Mouse (Mus musculus) spleen, adult 12 weeks (tissue): ENCODE data around the gene Trafd1.
"Not testable (repeated sequence)": the region's sequence is repeated elsewhere in the genome, so short reads cannot be mapped to it uniquely, and the experiment has no call there.

Experiments
- DNase-seq: peaks from one replicate; pipeline ENCODE4 v3.0.0; 2022; ENCODE audit warnings: low spot score

The Trafd1 gene

DNA sequence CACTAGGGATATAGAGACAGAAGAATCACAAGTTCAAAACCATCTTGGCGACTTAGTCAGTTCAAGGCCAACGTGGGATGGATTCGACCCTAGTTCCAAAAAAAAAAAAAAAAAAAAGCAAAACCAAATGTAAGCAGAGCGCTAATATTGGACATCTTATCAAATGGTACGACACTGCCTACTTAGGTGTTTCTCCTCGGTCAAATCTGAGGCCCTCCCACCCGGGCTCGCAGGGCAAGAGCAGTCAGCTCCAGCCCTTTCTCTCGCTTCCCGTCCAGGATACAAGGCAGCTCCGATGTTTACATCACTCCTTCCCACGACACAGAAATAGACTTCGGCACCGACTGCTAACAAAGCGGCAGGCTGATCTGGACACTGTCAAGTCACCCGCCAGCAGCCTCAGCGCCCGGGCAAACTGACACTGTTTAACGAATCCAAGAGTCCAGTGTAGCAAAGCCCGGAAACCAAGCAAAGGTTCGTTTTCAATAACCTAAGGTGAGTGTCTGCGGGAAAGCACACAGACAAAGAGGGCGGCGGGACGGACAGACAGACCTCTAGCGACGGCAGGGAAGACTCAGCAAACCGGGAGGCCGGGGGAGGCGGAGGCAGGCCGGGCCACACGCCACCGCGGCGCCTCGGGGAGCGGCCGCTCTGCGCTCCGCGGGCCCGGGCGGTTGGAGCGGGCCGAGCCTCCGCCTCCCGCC is 523 bp downstream of the Trafd1 start:
- DNase-seq: peak; percentile 55

DNA sequence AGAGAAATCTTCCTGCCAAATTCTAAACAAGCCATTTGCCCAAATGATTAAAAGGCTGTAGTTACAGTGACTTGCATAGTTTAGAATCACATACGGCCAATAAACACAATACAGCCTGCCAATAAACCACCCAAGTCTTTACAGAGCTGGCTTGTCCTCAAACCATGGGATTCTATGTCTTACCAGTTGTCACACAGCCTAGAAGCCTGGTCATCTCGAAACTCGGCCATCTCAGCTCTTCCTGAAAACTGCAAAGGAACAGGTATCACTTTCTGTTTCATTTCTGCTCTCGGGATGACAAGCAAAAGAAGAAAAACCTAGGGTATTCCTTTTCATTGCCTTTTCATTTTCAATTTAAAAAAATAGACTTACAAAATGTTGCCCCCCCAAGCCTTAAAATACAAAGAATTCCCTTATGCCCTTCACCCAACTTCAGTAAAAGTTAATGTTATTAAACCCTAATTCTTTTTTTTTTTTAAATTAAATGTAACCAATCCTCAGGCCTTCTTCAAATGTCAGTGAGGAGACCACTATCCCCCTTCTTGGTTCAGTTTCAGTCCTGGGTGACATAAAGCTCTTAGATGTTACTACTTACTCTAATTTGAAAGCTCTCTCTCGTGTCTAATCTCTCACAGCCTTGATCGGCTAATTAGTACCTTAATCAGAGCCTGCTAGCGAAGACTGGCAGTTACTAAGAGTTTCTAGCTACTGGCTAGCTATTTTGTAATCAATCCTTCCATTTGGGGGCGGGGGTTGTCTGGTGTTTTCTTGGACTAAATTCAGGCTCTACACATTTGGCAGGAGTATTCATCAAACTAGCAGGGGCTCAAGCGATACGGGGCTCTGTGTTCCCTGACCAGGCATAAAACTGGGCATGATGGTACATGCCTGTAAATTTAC is 1.3 kb downstream of the Trafd1 start:
- DNase-seq: no peak

DNA sequence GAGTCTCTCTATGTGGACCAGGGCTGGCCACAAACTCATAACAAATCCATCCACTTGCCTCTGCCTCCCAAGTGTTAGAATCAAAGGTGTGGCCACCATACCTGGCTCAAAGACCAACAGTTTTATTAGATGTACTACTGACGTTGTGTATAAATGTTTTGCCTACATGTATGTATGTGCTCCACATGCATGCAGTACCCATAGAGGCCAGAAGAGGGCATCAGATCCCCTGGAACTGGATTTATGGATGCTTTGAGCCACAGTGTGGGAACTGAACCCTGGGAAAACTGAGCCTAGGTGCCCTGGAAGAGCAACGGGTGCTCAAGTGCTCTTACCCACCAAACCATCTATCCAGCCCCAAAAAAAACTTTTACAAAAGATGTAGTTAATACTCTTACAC is 4.7 kb downstream of the Trafd1 start:
- no peak for DNase-seq

DNA sequence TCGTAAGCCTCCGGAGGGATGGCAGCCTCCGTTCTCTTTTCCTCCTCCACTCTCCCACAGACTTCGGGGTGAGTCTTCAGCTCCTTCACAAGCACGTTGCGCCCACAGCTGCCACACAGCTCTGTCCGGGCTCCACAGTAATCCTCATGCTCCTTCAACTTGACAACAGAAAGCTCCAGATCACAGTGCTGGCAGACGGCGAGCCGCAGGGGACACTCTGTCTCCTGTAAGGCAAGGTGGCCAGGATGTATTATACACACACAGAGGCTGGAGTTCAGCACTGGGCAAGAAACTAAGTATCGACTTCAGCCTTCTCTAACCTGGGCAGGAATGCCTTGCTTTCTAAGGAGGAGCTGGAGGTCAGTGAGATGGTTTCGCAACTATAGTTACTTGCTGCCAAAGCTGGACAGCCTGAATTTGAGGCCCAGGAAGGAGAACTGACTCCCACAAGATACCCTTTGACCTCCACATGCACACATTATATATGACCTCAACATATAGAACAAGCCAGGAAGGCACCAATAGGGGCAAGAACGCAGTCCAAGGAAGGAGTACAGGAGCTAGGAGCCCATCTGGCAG is 6.7 kb downstream of the Trafd1 start:
- DNase-seq: no peak

DNA sequence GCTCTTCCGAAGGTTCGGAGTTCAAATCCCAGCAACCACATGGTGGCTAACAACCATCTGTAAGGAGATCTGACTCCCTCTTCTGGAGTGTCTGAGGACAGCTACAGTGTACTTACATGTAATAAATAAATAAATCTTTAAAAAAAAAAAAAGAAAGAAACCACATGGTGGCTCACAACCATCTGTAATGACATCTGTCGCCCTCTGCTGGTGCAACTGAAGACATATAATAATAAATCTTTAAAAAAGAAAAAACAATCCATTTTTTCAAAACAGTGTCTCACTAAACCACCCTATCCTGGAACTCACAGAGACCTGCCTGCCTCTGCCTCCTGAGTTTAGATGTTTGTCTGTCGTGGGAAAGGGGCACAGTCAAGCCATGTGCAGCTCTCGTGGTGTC is 8.5 kb downstream of the Trafd1 start:
- DNase-seq: not testable (repeated sequence)

DNA sequence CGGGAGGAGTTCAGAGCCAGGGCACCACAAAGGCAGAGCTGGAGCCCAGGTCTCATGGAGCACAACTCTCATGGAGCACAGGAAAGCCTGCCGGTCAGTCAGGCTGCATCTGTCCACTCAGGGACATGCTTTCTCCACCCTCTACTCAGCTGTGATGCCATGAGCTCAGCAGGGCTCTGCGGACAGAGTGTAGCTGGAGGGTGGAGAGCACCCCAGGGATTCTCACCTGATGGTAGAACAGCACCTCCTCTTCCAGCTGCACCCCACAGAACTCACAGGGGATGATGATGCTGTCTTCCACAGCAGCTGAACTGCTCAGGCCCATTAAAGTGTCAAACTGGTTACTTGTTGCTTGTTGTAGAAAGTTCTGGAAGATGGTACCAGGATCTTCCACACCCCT is 10.6 kb downstream of the Trafd1 start:
- DNase-seq: no peak

DNA sequence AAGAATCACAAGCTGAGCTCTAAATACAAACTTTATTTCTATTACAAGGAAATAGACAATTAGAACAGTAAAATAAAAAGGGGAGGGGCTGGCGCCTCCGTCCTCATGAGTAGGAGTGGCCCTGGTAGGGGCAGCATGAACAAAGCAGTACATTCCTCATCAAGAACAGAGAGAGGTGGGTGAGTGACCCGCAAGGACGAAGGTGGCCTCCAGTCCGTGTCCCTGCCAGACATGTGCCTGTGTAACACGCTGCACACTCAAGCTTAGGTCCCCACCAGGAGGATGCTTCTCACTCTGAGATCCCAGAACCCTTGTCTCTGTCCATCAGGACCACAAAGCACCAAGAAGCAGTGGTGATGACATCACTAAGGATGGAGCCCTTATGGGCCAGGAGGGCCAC is 13.7 kb downstream of the Trafd1 start:
- no peak for DNase-seq

DNA sequence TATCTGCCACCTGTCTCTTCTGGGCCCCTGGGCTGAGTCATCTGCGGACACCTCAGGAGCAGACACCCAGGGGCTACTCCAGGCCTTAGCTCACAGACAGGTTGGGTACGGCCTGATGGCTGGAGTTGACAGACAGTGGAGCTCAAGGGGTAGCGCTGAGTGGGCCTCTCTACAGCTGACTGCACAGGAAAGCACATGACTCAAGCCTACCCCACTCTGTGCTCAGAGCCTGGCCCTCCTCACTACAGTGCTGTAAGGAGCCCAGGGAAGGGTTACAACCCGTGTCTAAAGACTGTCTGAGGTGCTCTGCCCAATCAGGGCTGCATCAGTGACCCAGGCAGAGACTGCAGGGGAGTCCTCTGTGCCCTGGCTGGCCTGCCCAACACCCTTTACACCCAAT is 18.2 kb downstream of the Trafd1 start:
- DNase-seq: no peak

DNA sequence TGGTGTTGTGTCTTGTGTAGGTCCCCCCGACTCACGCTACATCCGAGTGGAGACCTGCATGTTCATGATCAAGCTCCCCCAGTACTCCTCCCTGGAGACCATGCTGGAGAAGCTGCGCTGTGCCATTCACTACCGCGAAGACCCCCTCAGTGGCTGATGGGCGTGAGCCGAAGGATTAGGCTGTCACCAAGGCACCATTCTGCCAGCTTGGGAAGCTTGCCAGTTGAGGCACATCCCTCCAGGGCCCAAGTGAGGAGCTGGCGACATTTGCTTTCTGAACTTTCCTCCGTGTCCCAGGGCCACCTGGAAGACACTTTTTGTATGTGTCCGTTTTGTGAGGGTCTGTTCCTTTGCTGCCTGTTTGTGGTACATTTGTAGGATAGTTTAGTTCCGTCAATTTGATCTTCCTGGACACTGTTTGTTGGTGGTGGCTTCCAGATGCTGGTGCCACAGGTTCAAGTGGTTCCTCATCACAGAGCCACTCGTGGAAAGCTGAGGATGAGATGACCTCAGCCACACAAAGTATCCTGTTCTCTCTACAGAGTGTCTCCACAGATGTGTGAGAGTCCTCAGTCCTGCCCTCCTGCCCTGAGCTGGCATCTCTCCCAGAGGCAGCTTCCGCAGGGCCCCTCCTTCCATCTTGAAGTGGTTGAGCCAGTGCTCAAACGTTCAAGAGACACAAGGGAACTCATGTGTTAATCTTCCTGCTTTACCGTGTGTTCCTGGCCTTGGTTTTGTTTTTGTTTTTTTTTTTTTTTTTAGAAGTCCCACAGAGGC is 18.8 kb downstream of the Trafd1 start:
- DNase-seq: no peak

DNA sequence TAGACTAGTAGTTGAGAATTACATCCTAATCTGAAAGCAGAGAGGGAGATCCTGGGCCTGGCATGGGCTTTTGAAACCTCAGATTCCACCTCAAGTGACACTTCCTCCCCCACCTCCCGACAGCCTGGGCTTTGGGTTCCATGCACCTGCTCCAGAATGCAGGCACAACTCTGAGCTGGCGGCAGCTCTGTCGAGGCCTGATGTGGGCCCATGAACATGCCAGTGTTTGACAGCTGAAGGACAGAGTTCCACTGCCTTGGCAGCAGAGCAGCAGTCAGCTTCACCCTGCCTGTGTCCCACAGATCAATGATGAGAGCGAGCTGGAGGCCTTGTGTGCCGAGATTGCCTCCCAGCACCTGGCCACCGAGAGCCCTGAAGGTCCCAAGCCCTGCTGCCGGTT is 22.0 kb downstream of the Trafd1 start:
- no peak for DNase-seq

DNA sequence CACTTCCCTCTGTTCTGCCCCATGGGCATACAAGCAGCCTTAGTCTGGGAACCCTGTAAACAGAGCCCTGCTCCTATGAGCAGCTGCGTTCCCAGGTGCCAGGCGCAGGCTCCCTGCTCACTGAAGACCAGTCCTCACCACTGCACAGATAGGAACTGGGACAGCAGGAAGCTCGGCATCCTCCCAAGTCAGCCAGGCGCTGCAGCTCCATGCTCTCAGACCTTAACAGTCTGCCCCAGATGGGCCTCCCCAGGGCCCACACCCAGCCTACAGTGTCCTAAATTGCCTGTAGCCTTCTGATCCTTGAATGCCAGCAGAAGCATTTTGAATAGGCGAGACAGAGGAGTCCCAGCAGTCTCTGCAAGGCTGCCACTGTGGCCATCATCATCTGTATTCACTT is 23.7 kb downstream of the Trafd1 start:
- no peak for DNase-seq

DNA sequence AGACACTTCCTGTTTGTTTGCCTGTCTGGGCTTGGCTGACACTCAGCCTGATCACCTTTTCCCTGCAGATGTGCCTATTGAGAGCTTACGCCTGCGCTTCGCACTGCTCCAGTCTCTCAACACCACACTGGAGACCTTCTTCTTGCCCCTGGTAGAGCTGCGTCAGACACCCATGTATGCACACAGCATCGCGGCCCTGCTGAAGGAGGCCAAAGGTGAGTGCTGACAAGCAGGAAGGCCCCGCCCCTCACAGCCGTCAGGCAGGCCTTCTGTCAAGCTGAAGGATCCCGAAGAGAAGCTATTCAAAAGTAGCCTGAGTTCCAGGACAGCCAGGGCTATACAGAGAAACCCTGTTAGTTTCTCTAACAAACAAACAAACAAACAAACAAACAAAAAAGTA is 26.2 kb downstream of the Trafd1 start:
- DNase-seq: no peak

DNA sequence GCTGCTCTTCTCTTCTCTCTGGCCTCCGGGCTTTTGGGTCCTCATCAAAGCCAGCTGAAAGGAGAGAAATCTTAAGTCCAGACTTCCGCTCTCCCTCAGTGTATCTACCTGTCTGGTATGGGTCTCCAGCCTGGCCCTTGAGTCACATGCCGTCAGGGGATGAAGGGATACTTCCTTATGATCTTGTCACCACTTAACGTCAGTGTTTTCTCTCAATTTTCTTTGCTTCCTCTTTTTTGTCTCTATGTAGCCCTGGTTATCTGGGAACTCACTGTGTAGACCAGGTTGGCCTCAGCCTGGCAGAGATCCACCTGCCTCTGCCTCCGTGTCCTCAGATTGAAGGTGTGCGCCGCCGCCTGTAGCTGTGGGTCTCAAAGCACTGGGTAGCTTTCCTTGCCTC is 41.4 kb downstream of the Trafd1 start:
- no peak for DNase-seq

DNA sequence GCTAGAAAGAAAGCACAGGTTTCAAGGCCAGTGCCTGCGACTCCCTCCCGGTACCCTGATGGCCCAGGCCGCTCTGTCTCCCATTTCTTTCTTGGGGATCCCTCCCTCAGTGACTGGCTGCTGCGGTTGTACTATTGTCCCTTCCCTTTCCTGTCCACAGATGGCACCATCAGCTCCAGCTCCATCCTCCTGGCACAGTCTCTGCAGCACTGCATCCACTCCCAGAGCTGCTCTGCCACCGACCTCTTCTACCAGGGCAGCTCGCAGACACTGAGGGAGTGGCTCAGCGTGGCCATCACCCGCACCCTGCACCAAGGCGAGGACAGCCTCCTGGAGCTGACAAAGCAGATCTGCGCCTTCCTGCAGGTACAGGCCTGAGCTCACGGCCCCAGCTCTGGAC is 42.9 kb downstream of the Trafd1 start:
- DNase-seq: no peak

DNA sequence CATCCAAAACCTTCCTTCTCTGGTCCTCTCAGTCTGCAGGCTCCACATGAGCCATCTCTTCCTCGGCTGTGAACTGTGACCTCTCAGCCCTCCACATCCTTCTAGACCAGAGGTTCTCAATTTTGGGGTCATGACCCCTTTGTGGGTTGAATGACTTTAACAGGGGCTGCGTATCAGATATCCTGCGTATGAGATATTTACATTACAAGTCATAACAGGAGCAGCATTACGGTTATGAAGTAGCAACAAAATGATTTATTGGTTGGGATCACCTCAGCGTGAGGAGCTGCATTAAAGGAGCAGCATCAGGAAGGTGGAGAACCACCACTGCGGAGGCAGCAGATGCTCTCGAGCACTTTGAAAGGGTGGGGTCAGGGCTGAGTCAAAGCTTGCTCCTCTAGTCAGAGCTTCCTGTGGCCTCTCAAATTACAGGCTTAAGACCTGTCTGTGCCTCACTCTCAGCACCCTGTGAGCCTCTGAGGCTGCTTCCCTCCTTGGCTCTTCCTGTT is 44.4 kb downstream of the Trafd1 start:
- no peak for DNase-seq

DNA sequence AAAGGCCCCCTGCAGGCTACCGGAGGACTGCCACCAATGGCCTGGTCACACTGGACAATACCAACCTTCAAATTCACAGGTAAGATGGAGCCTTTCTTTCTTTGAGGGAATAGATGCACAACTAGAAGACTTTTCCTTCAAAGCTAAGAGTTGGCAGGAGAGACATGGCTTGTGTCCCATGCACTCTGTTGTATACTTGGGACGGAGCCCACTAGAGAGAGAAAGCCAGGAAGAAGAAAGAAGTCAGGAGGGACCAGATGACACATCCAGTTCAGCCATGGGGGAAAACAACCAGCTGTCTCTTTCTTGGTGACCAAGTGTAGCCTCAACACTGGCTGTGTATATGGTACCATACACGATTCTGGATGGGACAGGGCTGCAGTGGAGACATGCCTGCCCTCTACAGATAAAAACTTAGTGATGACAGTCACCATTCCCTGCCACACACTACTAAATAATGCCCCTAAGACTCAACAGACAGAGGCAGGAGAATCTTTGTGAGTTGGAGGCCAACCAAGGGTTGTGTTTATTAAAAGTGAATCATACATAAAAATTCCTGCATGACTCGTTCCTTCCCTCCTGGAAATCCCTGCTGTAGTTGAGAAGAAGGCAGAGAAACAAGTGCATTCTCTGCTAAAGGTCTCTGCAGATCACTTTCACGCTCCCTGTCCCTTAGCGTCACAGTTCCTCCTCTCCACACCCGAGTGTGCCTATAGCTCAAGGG is 45.8 kb downstream of the Trafd1 start:
- no peak for DNase-seq

DNA sequence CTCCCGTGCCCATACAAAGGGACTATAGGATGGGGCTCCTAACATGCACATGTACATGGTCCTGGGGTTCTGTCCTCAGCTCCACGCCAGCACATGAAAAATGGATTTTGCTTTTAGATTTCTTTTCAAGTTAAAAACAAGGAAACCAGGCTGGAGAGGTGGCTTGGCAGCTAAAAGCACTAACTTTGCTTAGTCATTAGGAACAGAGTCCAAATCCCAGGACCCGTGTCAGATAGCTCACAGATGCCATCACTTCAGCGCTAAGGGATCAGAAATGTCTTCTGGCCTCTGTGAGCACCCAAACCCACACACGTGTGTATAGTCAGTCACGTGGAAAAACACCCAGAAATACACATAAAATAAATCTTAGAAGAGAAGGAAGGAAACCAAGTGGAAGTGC is 48.7 kb downstream of the Trafd1 start:
- DNase-seq: no peak

DNA sequence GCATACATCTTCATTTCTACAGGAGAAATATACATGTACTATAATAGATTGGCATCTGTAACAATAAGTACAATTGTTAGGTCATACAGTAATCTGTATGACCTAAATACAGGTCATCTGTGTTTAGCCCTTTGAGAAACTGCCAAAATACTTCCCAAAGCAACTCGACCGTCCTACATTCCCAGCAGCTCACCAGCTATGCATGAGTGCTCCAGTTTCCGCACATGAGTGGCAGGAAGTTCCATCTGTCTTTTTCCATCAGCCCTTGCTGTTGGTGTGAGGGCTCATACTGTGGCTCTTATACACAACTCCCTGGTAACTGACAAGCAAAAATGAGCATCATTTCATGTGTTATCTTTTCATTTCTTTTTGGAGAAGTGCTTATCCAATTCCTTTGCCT is 49.4 kb downstream of the Trafd1 start:
- no peak for DNase-seq

DNA sequence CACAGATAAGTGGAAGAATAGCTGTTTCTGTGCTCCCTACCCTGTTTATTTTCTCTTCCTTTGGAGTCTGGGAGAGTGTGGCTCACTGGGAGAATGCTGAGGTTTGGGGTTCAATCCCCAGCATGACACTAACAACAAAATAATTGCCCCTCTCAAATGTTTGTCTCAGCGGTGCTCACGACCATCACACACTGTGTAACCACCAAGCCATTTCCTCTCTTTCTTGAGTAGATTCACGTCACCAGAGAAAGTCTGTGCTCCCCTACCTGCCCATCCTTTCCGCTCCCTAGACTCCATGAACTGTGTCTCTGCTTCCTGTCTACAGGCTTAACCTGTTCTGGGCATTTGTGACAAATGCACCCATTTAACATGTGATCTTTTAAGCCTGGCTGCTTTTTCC is 50.0 kb downstream of the Trafd1 start:
- no peak for DNase-seq

DNA sequence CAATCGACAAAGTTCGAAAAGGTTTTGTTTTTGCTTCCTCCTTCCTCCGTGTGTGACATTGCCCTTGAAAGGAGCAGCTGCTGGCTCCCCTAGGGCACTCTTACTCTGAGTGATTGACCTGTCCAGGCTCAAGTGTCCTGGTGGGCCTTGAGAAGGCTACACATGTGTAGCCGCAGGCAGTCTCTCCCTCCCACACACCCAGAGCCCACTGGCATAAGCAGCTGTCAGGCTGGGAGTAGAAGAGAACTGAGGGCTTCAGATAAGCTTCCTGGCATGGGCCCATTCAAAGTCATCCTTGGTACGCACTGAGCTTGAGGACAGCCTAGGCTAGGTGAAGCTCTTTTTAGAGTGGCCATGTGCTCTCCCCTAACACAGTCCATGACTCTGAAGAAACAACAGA is 51.0 kb downstream of the Trafd1 start:
- no peak for DNase-seq

DNA sequence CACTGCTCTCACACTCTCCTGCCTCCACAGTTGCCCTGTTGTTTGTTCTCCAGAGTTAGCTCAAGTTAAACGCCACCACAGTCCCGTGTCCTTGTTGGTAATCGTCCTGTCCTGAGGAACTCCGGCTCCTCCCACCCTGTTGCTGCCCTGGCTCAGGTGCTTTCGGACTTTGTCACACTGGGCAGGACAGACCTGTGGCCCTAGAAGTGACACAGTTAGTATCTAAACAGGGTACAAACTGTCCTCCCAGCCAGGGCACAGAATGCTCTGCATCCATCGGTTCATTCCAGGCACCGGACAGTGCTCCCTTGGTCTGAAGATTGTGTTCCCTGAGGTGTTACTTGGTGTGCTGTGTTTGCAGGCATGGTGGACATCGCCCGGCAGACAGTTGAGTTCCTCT is 51.5 kb downstream of the Trafd1 start:
- DNase-seq: no peak

DNA sequence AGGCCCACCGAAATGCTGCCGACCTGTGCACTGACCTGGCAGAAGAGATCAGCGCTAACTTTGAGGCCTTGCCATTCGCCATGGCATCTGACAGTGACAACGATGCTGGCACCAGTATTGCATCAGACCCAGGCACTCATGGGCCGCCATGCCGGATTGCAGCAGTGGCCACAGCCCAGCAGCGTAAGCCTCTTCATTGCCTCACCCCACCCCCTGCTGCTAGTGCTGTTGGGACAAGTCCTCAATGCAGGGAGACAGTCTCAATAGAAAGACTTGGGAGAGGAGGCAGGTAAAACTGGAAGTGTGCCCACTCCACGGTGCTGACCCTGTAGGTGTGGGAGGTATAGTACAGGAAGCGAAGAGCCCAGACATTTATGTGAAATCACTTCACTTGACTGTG is 53.7 kb downstream of the Trafd1 start:
- no peak for DNase-seq
